Mouse (Mus musculus) frontal cortex, postnatal 36 days (tissue): ENCODE results near the gene Gm20388.

Experiments
- DNase-seq, 2 experiments: peaks; one replicate each; pipeline ENCODE4 v3.0.0; 2022; ENCODE audit warnings: low spot score in 2 of 2

Gene Gm20388

GRCm38 (mm10) chr8:121058081-121058480 is 1147.4 kb downstream of the Gm20388 start:
- DNase-seq = no peak

- DNase-seq = peak in 1 of 2 experiments; percentile 31
Measured at GRCm38 (mm10) chr8:121059098-121059497, 1148.5 kb downstream of the Gm20388 start.

- no peak for DNase-seq
Measured at GRCm38 (mm10) chr8:121062521-121062920, 1151.9 kb downstream of the Gm20388 start.

GRCm38 (mm10) chr8:121063649-121064048 is 1153.0 kb downstream of the Gm20388 start:
- no peak for DNase-seq

- no peak for DNase-seq
Measured at GRCm38 (mm10) chr8:121071454-121071853, 1160.8 kb downstream of the Gm20388 start.

- no peak for DNase-seq
Measured at GRCm38 (mm10) chr8:121072406-121073130, 1161.9 kb downstream of the Gm20388 start.

GRCm38 (mm10) chr8:121073174-121074107 is 1162.8 kb downstream of the Gm20388 start:
- no peak for DNase-seq

GRCm38 (mm10) chr8:121074108-121074847 is 1163.6 kb downstream of the Gm20388 start:
- no peak for DNase-seq

- DNase-seq = no peak
Measured at GRCm38 (mm10) chr8:121074848-121075145, 1164.2 kb downstream of the Gm20388 start.

- no peak for DNase-seq
Measured at GRCm38 (mm10) chr8:121075936-121076335, 1165.3 kb downstream of the Gm20388 start.

GRCm38 (mm10) chr8:121076555-121076954 is 1165.9 kb downstream of the Gm20388 start:
- no peak for DNase-seq

- DNase-seq = no peak
Measured at GRCm38 (mm10) chr8:121078721-121079120, 1168.1 kb downstream of the Gm20388 start.

- DNase-seq = no peak
Measured at GRCm38 (mm10) chr8:121079201-121079600, 1168.6 kb downstream of the Gm20388 start.

GRCm38 (mm10) chr8:121079944-121080343 is 1169.3 kb downstream of the Gm20388 start:
- no peak for DNase-seq

GRCm38 (mm10) chr8:121080361-121081090 is 1169.9 kb downstream of the Gm20388 start:
- DNase-seq = no peak

GRCm38 (mm10) chr8:121081398-121081797 is 1170.8 kb downstream of the Gm20388 start:
- DNase-seq = no peak

GRCm38 (mm10) chr8:121082218-121083092 is 1171.8 kb downstream of the Gm20388 start:
- no peak for DNase-seq

- DNase-seq = no peak
Measured at GRCm38 (mm10) chr8:121083093-121083935, 1172.7 kb downstream of the Gm20388 start.

- DNase-seq = no peak
Measured at GRCm38 (mm10) chr8:121083936-121084209, 1173.2 kb downstream of the Gm20388 start.
